Mouse (Mus musculus) thymus, adult 2 months (tissue): ENCODE data around the gene Sept9. TPM values are rescaled to one million over a fixed set of nuclear protein-coding genes. Genes with fewer than 3 reads are reported as not detected.

ENCODE experiments used
- DNase-seq: peaks from one replicate; pipeline ENCODE4 v3.0.0; 2021
- H3K27ac ChIP-seq: fragments of 200-500 bp; 2 replicates; pipeline ENCODE4 v1.5.1; 2012; ENCODE audit warnings: low read length, control low read depth; ENCODE audit not compliant: control insufficient read depth, insufficient read depth
- H3K27me3 ChIP-seq: fragments of 200-500 bp; 2 replicates; pipeline ENCODE4 v1.6.1; 2012; ENCODE audit warnings: mild to moderate bottlenecking, low read length, moderate library complexity, mixed read lengths; ENCODE audit not compliant: control insufficient read depth, insufficient read depth
- H3K36me3 ChIP-seq: fragments of 200-500 bp; 2 replicates; pipeline ENCODE4 v1.6.1; 2012; ENCODE audit warnings: mild to moderate bottlenecking, low read length, moderate library complexity; ENCODE audit not compliant: control insufficient read depth, insufficient read depth
- H3K4me1 ChIP-seq: fragments of 200-500 bp; replicated peaks from 2 replicates; pipeline ENCODE4 v1.6.1; 2012; ENCODE audit warnings: low read length; ENCODE audit not compliant: control insufficient read depth, insufficient read depth
- H3K4me3 ChIP-seq: fragments of 200-500 bp; 2 replicates; pipeline ENCODE4 v1.5.1; 2012; ENCODE audit warnings: mild to moderate bottlenecking, low read length, control low read depth, moderate library complexity; ENCODE audit not compliant: control insufficient read depth, insufficient read depth
- CTCF ChIP-seq: fragments of 200-500 bp; IDR thresholded peaks from 2 replicates; pipeline ENCODE4 v1.5.1; 2012; ENCODE audit warnings: mild to moderate bottlenecking, control low read depth, low read length, moderate library complexity, borderline replicate concordance; ENCODE audit not compliant: control insufficient read depth, poor library complexity, insufficient read depth; ENCODE audit errors: extremely low read depth
- POLR2A ChIP-seq: fragments of 200-500 bp; IDR thresholded peaks from 2 replicates; pipeline ENCODE4 v1.6.1; 2012; ENCODE audit warnings: mild to moderate bottlenecking, low read length, control low read depth, moderate library complexity; ENCODE audit not compliant: control insufficient read depth, poor library complexity, insufficient read depth; ENCODE audit errors: extremely low read depth
- WGBS: fragments of 180-500 bp; shearing (Covaris S2); methylation state at CpG from one replicate; pipeline ENCODE4 v1.1.7; 2018; 5-methylcytosine and 5-hydroxymethylcytosine counted together
- polyA plus RNA-seq: library from polyadenylated mRNA; depleted of rRNA; stranded (reverse); fragments of >200 nt; gene quantifications from 2 replicates; pipeline ENCODE4 v1.2.3, GENCODE M21; 2012

Sept9 gene
- polyA plus RNA-seq, 1 experiment: 113 TPM

DNA sequence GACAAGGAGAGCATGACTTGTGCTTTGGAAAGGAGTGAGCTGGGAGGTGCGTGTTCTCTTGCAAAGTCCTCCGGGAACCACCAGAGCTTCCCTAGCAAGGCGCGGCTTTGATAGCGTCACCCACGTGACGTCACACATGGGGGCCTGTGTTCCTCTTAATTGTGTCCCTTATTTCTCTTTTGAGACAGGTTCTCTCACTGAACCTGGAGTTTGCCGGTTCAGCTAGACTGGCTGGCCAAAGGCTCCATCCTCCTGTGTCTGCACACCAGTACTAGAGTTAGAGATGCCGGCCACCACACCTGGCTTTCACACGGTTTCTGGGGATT lies 86.1 kb downstream of the Sept9 start:
- H3K36me3 ChIP-seq: no peaks in the 10 kb centered on the region; the same call in 1 of the 2 replicates
- TF ChIP-seq CTCF (no peak), POLR2A (no peak)
- H3K27ac ChIP-seq: no peak overlapping the region
- no peak overlapping the region for H3K4me3 ChIP-seq
- no peak for DNase-seq
- H3K27me3 ChIP-seq: no peaks in the 10 kb centered on the region
- H3K4me1 ChIP-seq: peaks cover 54% of the 10 kb centered on the region
- 96% methylated on average over 10 of the region's 10 CpGs for WGBS

DNA sequence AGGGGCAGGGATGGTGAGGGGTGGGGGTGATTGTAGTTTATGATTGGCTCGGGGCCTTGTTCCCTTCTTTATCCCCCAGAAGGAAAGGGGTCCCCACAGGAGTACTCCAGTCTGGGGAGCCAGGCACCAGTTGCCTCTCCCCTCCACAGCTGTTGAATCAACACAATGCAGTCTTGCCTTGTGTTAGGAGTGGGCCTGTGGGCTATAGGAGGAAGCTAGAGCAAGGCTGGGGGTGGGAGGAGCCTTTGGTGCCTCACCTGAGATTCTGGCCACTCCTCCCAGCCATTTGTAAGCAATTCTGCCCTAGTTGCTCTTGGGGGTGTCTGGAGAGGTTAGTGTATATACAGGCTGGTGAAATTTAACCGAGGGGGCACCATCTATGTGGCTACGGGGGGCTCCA lies 88.3 kb downstream of the Sept9 start:
- no peak overlapping the region for H3K27ac ChIP-seq
- TF ChIP-seq POLR2A (no peak), CTCF (no peak)
- WGBS: 97% methylated on average over 3 of the region's 3 CpGs
- peaks cover 61% of the 10 kb centered on the region for H3K4me1 ChIP-seq
- H3K27me3 ChIP-seq: no peaks in the 10 kb centered on the region
- H3K36me3 ChIP-seq: peaks cover 12% of the 10 kb centered on the region; the same call in 1 of the 2 replicates
- DNase-seq: no peak
- H3K4me3 ChIP-seq: no peak overlapping the region

DNA sequence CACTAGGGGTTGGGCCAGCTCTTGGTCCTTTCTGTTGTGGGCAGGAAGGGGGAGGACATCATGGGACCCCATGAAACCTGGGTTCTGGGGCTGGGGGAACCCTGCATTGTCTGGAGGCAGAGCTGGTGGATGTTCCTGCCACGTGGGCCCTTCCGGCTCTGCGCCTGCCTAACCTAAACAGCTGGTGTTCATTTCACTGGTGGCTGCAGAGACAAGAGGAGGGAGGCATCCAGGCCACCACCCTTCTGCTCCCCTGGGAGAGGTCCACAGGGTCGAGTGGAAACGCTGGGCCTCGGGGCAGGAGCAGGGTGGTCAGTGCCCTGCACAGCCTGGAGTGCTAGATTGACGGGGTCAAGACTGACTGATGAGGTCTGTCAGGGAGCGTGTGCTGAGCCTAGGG lies 89.3 kb downstream of the Sept9 start:
- H3K36me3 ChIP-seq: peaks cover 12% of the 10 kb centered on the region; the same call in 1 of the 2 replicates
- no peak for TF ChIP-seq POLR2A
- TF ChIP-seq CTCF: 0 out of 2 replicates have a peak, but pooled peaks have one; percentile 18
- peaks cover 59% of the 10 kb centered on the region for H3K4me1 ChIP-seq
- H3K27me3 ChIP-seq: no peaks in the 10 kb centered on the region
- no peak overlapping the region for H3K27ac ChIP-seq
- DNase-seq: no peak
- no peak overlapping the region for H3K4me3 ChIP-seq
- WGBS: 91% methylated on average over 8 of the region's 8 CpGs

DNA sequence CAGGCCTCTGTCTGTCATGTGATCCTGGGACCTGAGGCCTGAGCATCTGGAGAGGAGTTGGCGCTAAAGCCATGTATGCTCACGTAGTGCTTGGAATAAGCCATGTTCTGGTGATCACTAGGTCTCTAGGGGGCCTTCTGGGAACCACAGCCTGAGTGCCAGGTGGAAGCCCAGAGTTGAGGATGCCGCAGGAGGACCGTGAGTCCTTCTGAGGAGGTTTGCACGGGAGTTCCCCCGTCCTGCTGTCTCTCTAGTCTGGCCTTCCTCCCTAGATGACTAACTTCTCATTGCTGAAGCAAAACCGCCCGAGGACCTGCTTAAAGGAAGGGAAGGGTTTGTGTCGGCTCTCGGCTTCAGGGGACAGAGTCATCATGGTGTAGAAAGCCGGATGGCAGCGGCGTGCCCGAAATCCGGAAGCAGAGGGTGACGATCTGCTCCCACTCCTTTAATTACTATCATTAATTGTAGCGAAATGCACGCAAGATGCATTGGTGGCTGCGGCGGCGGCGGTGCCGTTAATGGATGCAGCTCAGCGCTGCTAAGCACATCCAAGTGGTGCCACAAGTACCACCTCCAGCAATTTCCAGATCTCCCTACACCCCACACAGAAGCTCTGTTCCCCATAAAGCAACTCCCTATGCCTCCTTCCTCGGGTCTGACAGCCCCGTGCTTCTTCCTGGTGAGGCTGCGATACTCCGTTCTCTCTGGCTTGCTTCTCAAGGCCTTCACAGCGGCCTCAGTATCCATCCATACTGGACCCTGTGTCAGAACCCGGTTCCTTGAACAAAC lies 92.0 kb downstream of the Sept9 start:
- TF ChIP-seq POLR2A: no peak
- TF ChIP-seq CTCF: no peak
- H3K4me3 ChIP-seq: no peak overlapping the region
- WGBS: 95% methylated on average over 30 of the region's 30 CpGs

DNA sequence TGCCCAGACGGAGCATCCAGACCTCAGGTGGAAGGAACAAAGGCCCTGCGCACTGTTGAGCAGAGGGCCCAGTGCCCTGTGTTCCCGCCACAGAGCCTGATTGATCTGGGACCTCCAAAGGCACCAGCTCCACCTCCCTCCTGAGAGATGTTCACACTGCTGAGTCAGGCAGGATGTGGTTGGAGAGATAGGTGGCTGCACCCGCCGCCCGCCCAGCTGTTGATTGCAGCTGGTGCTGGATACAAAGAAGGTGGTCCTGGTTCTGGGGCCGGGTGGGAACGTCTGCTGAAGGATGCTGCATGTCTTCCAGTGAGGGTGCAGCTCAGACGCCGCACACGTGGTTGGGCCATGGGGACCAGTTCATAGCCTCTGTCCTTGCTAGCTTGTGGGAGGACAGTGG lies 93.0 kb downstream of the Sept9 start:
- Histone ChIP-seq H3K4me3 (no peak overlapping the region), H3K36me3 (peaks cover 12% of the 10 kb centered on the region; the same call in 1 of the 2 replicates), H3K27ac (peak overlapping the region; percentile 80), H3K4me1 (peaks cover 79% of the 10 kb centered on the region), H3K27me3 (no peaks in the 10 kb centered on the region)
- TF ChIP-seq POLR2A (peak; percentile 56; the same call in 1 of the 2 replicates), CTCF (peak; percentile 71)
- WGBS: 4% methylated on average over 11 of the region's 11 CpGs
- peak; percentile 94 for DNase-seq

More for the DNA sequence above, 92.0 kb downstream of the Sept9 start:
- Histone ChIP-seq H3K36me3 (peaks cover 12% of the 10 kb centered on the region; the same call in 1 of the 2 replicates), H3K27me3 (no peaks in the 10 kb centered on the region), H3K27ac (peak overlapping the region; percentile 70), H3K4me1 (peaks cover 73% of the 10 kb centered on the region)
- no peak for DNase-seq

DNA sequence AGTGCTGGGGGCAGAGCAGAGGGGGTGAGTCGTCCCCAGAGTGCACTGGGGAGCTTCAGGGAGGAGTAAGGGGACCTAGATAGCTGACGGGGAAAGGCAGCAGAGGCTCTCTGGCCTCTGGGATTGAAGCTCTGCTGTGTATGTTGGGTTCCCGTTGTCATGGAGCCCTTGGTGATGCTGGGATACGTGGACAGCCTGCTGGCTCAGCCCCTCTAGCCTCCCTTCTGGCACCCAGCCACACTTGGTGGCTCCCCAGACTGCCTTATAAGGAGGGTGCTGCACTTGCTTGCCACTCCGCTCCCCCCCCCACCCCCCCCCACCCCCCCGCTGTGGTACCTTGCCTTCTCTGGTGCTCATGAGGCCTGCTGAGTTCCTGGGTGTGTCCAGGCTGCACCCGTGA lies 95.8 kb downstream of the Sept9 start:
- no peak for DNase-seq
- Histone ChIP-seq H3K36me3 (peaks cover 12% of the 10 kb centered on the region; the same call in 1 of the 2 replicates), H3K27me3 (no peaks in the 10 kb centered on the region), H3K4me1 (peaks cover 87% of the 10 kb centered on the region), H3K27ac (no peak overlapping the region), H3K4me3 (no peak overlapping the region)
- no peak for TF ChIP-seq CTCF
- no peak for TF ChIP-seq POLR2A
- 61% methylated on average over 7 of the region's 7 CpGs for WGBS
